Mouse (Mus musculus): ENCODE data around the gene Pfn2. TPM values are rescaled to one million over a fixed set of nuclear protein-coding genes. Genes with fewer than 3 reads are reported as not detected.
"Not testable (repeated sequence)": the region's sequence is repeated elsewhere in the genome, so short reads cannot be mapped to it uniquely, and the experiment has no call there.

The Pfn2 gene
- 100 to 1,000 TPM; 528 to 568 TPM for total RNA-seq (2021)
- long read RNA-seq, transcript Pfn2-202 (3 exons, 1,879 nt) = minor isoform, 12 of 442 reads
- long read RNA-seq, transcript Pfn2-201 (3 exons, 2,342 nt) = major isoform, 407 of 442 reads
- long read RNA-seq, partial matches to known transcripts = 5 of 442 reads
- long read RNA-seq, other reads (novel, unspliced or antisense) = 14 of 442 reads

DNA sequence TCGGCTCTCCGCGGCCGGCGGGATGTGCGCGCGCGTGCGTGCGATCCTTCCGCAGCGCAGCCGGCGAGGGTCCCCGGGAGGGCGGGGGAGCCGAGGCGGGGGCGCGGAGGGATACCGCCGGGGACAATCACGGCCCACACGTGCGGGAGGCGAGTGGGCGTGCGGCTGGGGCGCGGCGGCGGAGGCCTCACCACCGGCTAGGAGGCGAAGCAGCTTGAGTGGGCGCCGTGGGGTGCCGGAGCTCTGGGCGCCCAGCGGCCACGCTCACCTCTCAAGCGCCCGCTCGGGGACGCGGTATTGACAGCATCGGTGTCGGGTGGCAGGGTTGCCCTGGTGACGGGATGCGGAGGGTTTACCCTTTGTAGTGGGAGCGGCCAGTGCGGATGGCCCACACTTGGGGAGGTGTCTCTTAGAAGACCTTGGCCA is at the start of gene Pfn2:
Pfn2 (minus strand) TSS at position 320 of the 426 bp plus-strand sequence.
- DNase-seq (ENCODE audit: low spot score in 2 of 2) = peak; percentile 76 to 82

DNA sequence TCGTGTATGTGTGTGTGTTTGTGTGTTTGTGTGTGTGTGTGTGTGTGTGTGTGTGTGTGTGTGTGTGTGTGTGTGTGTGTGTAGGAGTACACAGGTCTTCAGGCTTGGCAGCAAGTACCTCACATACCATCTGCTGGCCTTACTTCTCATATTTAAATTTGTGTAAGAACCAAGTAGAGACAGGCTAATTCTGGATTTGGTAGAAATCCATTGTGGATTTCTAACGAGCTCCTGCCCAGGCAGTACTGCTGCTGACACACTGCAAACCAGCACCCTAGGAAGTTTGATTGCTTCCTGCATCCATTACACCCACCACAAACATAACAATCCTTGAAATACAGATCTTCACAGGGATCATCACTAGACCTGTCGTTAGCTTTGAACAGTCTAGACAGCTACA is 35.1 kb upstream of the Pfn2 start:
- peak in 1 of 2 experiments; percentile 25 for DNase-seq (ENCODE audit: low spot score in 2 of 2)

DNA sequence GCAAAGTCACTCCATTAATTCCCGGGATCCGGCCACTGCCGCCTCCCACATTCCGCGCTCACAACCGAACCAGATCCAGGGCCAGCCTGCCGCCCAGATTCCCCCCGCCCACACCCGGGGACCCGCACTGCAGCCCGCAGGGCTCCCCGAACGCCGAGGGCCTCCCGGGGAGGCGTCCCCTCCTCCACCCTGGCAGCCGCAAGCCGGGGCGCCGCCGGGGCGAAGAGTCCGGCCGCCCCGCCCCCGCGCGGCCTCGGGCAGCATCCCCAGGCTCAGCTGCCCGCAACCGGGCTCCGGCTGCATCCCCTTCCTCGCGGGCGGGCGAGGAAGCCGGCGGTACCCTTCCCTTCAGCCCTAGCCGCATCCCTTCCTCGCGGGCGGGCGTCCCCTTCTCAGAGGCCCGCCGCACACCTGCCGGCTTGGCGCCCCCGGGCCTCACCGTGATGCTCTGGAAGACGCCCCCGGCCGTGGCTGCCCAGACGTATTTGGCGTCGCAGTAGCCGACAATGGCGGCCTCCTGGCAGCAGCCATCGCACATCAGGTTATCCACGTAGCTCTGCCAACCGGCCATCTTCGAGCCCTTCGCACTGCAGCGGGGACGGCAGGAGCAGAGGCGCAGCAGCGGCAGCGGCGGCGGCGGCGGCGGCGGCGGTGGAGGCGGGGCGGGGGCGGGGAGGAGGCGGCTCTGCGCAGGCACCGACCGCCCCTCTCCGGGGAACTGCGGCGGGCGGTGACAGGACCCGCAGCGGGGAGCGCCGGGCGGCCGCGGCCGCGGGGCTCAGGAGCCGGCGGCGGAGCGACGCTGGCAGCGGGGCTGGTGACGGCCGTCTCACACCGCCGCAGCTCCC is 743 bp downstream of the Pfn2 start:
- DNase-seq (ENCODE audit: low spot score in 2 of 2) = peak; percentile 44 to 63

DNA sequence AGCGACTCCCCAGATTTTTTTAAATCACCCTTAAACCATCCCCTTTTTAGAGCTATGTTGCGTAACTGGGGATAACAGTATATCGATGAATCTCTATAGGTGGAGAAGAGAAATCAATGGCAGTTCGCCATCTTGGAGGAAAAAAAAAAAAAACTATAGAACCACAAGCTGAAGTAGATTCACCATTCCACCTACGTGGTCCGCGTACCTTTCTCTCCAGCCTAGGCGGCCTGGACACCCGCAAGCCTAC is 1.3 kb downstream of the Pfn2 start:
- no peak for DNase-seq (ENCODE audit: low spot score in 2 of 2)

DNA sequence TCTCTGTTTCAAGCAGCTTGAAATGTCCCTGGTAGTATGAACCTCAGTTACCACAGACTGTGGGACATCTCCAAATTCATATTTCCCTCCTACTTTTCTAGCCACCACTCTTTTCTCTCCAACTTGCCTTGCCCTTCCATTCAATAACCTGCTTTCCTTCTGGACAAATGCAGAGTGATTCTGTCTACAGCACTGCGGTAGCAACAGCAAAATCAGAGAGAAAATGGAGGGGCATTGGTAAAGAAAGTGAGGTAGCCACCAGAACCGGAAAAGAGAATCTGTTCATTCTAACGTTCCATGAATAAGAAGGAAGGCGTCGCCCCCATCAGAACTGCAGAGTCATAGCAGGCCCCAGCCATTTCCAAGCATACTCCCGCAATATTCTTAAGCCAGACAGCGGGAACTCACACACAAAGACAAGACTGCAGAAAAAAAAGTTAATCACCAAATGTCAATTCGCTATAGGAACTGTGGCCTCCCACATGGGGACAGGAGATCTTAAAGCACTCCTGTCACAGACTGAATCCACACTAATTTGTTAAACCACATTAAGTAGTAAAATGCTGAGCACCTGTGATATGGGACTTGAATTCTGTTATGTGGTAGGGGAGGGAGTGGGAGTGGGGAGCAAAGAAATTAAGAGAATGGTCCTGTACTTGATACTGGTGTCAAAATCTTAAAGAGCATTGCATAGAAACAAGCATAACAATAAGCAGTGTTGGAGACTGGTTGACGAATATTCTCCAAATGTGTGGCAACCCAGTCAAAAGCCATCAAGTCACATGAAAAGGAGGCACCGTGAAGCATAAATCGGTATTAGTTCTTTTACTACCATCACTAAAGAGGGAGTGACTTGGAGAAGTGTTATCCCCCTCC is 1.9 kb downstream of the Pfn2 start:
- peak in 1 of 2 experiments; percentile 63 for DNase-seq (ENCODE audit: low spot score in 2 of 2)

DNA sequence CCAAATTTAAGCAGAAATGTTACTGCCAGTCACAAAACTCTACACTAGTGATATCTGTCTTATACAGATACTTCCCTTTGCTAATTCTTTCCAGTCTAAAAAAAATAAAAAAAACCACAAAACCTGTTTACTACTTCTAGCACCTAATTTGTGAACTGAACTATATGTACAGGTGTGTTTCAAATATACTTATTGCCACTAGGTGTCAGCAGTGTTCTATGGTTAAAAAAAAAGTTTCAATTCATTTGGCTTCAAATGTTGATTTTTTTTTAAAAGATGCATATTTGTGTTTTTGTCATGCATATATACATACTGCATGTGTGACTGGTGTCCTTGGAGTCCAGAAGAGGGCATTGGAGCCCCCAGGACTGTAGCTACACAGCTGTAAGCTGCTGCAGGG is 4.1 kb downstream of the Pfn2 start:
- no peak for DNase-seq (ENCODE audit: low spot score in 2 of 2)

DNA sequence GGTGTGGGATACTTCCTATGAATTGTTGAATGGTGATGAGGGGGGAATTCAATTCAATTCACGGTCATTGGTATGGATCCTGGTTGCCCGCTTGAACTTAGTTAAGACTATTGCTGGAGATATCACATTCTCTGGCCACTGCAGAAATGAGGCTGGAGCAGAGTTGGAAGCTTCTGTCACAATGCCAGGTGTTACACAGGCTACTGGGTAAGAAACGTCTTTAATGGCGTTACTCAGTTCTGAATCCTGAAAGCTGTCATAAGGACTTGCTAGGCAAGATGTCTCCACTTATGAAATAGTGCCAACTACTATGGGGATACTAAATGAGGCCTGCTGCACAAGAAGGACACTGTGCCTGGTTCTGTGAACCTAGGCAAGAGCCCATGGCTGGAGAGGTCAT is 11.0 kb downstream of the Pfn2 start:
- DNase-seq (ENCODE audit: low spot score in 2 of 2) = no peak

DNA sequence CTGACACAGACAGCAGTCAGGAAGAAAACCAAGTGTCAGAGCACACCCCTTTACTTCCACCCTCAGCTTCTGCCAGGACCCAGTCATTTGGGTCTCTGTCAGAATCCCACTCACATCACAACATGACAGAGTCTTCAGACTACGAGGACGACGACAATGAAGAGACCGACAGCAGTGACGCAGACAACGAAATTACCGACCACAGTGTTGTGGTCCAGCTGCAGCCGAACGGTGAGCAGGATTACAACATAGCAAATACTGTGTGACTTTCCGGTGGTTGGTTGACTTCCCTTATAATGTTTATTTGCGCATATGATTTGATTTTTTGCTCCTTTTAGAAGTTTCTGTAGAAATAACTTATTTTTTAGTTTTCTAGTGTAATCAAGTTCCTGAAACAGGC is 14.3 kb downstream of the Pfn2 start:
- DNase-seq (ENCODE audit: low spot score in 2 of 2) = no peak

DNA sequence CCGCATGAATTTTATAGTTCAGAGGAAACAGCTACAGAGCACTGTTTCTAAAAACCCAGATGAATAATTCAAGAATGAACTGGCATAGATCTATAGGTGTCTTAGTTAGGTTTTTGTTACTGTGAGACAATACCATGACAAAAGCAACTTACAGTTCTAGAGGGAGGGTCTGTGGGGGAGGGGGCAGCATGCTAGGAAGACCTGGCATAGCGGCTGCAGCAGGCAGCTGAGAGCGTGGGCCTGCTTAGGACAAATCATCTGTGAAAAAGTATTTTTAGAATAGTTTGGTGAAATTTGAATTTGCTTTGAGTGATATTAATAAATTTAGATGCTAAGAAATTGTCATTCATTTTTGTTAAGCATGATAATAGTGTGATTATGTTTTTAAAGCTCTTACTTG is 22.0 kb downstream of the Pfn2 start:
- DNase-seq (ENCODE audit: low spot score in 2 of 2) = peak in 1 of 2 experiments; percentile 73

DNA sequence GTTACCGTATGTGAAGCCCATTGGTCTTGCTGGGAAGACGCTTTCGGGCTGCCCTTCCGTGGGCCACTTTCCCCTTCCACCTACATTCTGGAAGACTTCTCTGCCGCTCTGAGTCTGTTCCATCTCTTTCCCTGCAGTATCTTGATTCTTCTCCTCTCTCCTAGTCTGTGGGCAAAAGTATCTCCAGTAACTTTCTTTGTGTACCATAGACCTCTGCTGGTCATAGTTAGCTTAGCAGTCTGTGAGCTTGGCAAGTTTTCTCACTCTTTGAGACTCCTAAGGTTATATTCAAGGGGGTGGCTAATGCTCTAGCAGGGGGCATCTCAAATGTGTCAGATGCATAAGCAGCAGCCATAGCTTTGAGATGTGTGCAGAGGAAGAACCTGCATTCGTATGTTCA is 32.4 kb downstream of the Pfn2 start:
- peak in 1 of 2 experiments; percentile 36 for DNase-seq (ENCODE audit: low spot score in 2 of 2)

DNA sequence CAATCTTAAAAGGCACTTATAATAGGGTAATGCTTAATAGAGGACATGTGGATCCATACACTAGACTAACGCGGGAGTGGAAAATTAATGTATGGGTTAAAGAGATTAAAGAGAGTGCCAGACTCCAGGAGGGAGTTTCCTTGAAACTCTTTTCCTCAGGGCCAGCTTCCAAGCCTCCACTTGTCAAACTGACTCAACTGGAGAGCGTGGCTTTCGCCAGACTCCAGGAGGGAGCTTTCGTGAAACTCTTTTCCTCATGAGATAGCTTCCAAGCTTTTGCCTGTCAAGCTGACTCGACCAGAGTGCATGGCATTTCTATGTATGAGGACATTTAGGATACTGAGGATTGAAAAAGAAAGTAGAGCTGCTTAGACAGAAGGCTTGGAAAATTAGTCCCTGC is 52.8 kb downstream of the Pfn2 start:
- not testable (repeated sequence) for DNase-seq (ENCODE audit: low spot score in 2 of 2)

Other genes starting within 250 kb of the Pfn2 start
- 10 to 100 TPM; 21.0 to 23.9 TPM for gene Commd2, start 196.4 kb downstream of the Pfn2 start, total RNA-seq (2021)
- 1 to 10 TPM; 2.7 to 3.9 TPM for gene Ankub1, start 155.3 kb downstream of the Pfn2 start, total RNA-seq (2021)
- 100 to 1,000 TPM in 1 of 2 experiments, 10 to 100 TPM in 1; 92.0 to 112 TPM for gene Rnf13, start 112.0 kb downstream of the Pfn2 start, total RNA-seq (2021)

Measured in layer of hippocampus, adult 18-20 months (tissue).